Mouse (Mus musculus) G1E-ER4 (cell line): Measurements from ENCODE around the gene Tceanc2. TPM values are rescaled to one million over a fixed set of nuclear protein-coding genes. Genes with fewer than 3 reads are reported as not detected.

Source experiments
- GATA1 ChIP-seq: IDR thresholded peaks from one replicate; pipeline ENCODE4 v1.8.0; 2012; ENCODE audit warnings: low read length, inconsistent platforms
- polyA plus RNA-seq: library from polyadenylated mRNA; stranded (reverse); fragments of >175 nt; gene quantifications from 2 replicates; pipeline ENCODE4 v1.2.3, GENCODE M21; 2012

Gene Tceanc2
- polyA plus RNA-seq, 1 experiment = 11.8 TPM

GRCm38 (mm10) chr4:107120676-107121075, 58.2 kb downstream of the Tceanc2 start:
- no peak for TF ChIP-seq GATA1

GRCm38 (mm10) chr4:107119056-107119455, 59.9 kb downstream of the Tceanc2 start:
- TF ChIP-seq GATA1 = no peak

GRCm38 (mm10) chr4:107117741-107118385, 61.1 kb downstream of the Tceanc2 start:
- TF ChIP-seq GATA1 = no peak

- no peak for TF ChIP-seq GATA1
Observed at GRCm38 (mm10) chr4:107114278-107114677, 64.6 kb downstream of the Tceanc2 start.

GRCm38 (mm10) chr4:107108291-107108731, 70.6 kb downstream of the Tceanc2 start:
- no peak for TF ChIP-seq GATA1

GRCm38 (mm10) chr4:107106777-107107176, 72.1 kb downstream of the Tceanc2 start:
- no peak for TF ChIP-seq GATA1

- TF ChIP-seq GATA1 = no peak
Observed at GRCm38 (mm10) chr4:107102220-107102619, 76.7 kb downstream of the Tceanc2 start.

GRCm38 (mm10) chr4:107098791-107099525, 80.0 kb downstream of the Tceanc2 start:
- no peak for TF ChIP-seq GATA1

GRCm38 (mm10) chr4:107098375-107098774, 80.5 kb downstream of the Tceanc2 start:
- no peak for TF ChIP-seq GATA1

GRCm38 (mm10) chr4:107097871-107098270, 81.0 kb downstream of the Tceanc2 start:
- TF ChIP-seq GATA1 = no peak

- TF ChIP-seq GATA1 = no peak
Observed at GRCm38 (mm10) chr4:107096841-107097373, 82.0 kb downstream of the Tceanc2 start, which contains the start of gene Cdcp2. Cdcp2 (plus strand) TSS chr4:107096891.

- TF ChIP-seq GATA1 = no peak
Observed at GRCm38 (mm10) chr4:107096043-107096442, 82.9 kb downstream of the Tceanc2 start.

- TF ChIP-seq GATA1 = no peak
Observed at GRCm38 (mm10) chr4:107094484-107095187, 84.3 kb downstream of the Tceanc2 start.

GRCm38 (mm10) chr4:107091696-107092095, 87.2 kb downstream of the Tceanc2 start:
- TF ChIP-seq GATA1 = no peak

GRCm38 (mm10) chr4:107084858-107085257, 94.1 kb downstream of the Tceanc2 start:
- no peak for TF ChIP-seq GATA1

GRCm38 (mm10) chr4:107084343-107084742, 94.6 kb downstream of the Tceanc2 start:
- TF ChIP-seq GATA1 = no peak

Other genes starting within 250 kb of the Tceanc2 start
- gene Mrpl37, start 112.2 kb downstream of the Tceanc2 start, polyA plus RNA-seq = 52.5 and 69.3 TPM in 2 replicates
- gene Cyb5rl, start 112.1 kb downstream of the Tceanc2 start, polyA plus RNA-seq = 7.3 and 8.7 TPM in 2 replicates
- not detected in 2 replicates for gene Cdcp2, start 82.2 kb downstream of the Tceanc2 start, polyA plus RNA-seq
- gene Tmem59, start 717 bp downstream of the Tceanc2 start, polyA plus RNA-seq = 108 and 158 TPM in 2 replicates
- not detected in 2 replicates for gene Ldlrad1, start 30.1 kb upstream of the Tceanc2 start, polyA plus RNA-seq
- gene Lrrc42, start 74.4 kb upstream of the Tceanc2 start, polyA plus RNA-seq = 12.4 and 14.1 TPM in 2 replicates
- 5.4 and 9.6 TPM in 2 replicates for gene Hspb11, start 74.5 kb upstream of the Tceanc2 start, polyA plus RNA-seq
- gene Dio1, start 128.1 kb upstream of the Tceanc2 start, polyA plus RNA-seq = not detected in 2 replicates
- gene Yipf1, start 135.2 kb upstream of the Tceanc2 start, polyA plus RNA-seq = 10.5 and 15.8 TPM in 2 replicates
- gene Ndc1, start 188.7 kb upstream of the Tceanc2 start, polyA plus RNA-seq = 9.3 and 12.9 TPM in 2 replicates